Mouse (Mus musculus) MEL (cell line): ENCODE measurements around the gene Scaf4. TPM values are rescaled to one million over a fixed set of nuclear protein-coding genes. Genes with fewer than 3 reads are reported as not detected.

Experiments
- DNase-seq: peaks from one replicate; pipeline ENCODE4 v3.0.0; 2011; ENCODE audit warnings: low read depth, low spot score
- H3K27ac ChIP-seq: 2 replicates; pipeline ENCODE4 v1.5.1; 2012; ENCODE audit warnings: low read depth, mild to moderate bottlenecking, control low read depth, low read length, moderate library complexity; ENCODE audit not compliant: control insufficient read depth
- H3K27me3 ChIP-seq, 2 experiments: fragments of 150-350 bp in 1 of 2; sonication (generic) in 1 of 2; 2 replicates each; pipeline ENCODE4 v1.6.1; 2012; ENCODE audit warnings: low read length in 2 of 2, mild to moderate bottlenecking in 2 of 2, improper control_type of control experiment in 1 of 2, moderate library complexity in 1 of 2; ENCODE audit not compliant: insufficient read depth in 2 of 2, control insufficient read depth in 1 of 2
- H3K36me3 ChIP-seq, 2 experiments: 2 replicates each; pipeline ENCODE4 v1.6.1; 2012 to 2014; ENCODE audit warnings: low read length in 2 of 2, improper control_type of control experiment in 1 of 2, inconsistent platforms in 1 of 2, mild to moderate bottlenecking in 1 of 2; ENCODE audit not compliant: insufficient read depth in 2 of 2, control insufficient read depth in 1 of 2
- H3K4me1 ChIP-seq, 2 experiments: fragments of 150-350 bp in 1 of 2; sonication (generic) in 1 of 2; 2 replicates each; pipeline ENCODE4 v1.6.1; 2012; ENCODE audit warnings: low read length in 2 of 2, improper control_type of control experiment in 1 of 2, mild to moderate bottlenecking in 1 of 2; ENCODE audit not compliant: insufficient read depth in 2 of 2, control insufficient read depth in 1 of 2
- H3K4me3 ChIP-seq, 2 experiments: fragments of 150-350 bp in 1 of 2; sonication (generic) in 1 of 2; 2 replicates each; pipeline ENCODE4 v1.5.1; 2012; ENCODE audit warnings: low read depth in 2 of 2, low read length in 2 of 2, mild to moderate bottlenecking in 2 of 2, moderate library complexity in 2 of 2, control low read depth in 1 of 2, improper control_type of control experiment in 1 of 2; ENCODE audit not compliant: control insufficient read depth in 1 of 2, insufficient read depth in 1 of 2
- H3K79me2 ChIP-seq: 2 replicates; pipeline ENCODE4 v1.6.1; 2012; ENCODE audit warnings: mild to moderate bottlenecking, low read length, moderate library complexity; ENCODE audit not compliant: control insufficient read depth, poor library complexity, insufficient read depth
- H3K9ac ChIP-seq: 2 replicates; pipeline ENCODE4 v1.6.1; 2012; ENCODE audit warnings: low read depth, mild to moderate bottlenecking, control low read depth, low read length, moderate library complexity; ENCODE audit not compliant: control insufficient read depth, poor library complexity, severe bottlenecking
- H3K9me3 ChIP-seq: fragments of 150-350 bp; sonication (generic); replicated peaks from 2 replicates; pipeline ENCODE4 v1.6.1; 2012; ENCODE audit warnings: mild to moderate bottlenecking, low read length, improper control_type of control experiment, moderate library complexity; ENCODE audit not compliant: insufficient read depth
- CHD2 ChIP-seq: IDR thresholded peaks from 2 replicates; pipeline ENCODE4 v1.6.1; 2011; ENCODE audit warnings: low read length, improper control_type of control experiment
- E2F4 ChIP-seq: IDR thresholded peaks from 2 replicates; pipeline ENCODE4 v1.6.1; 2011; ENCODE audit warnings: low read depth, low read length, improper control_type of control experiment, borderline replicate concordance
- ELF1 ChIP-seq: IDR thresholded peaks from 2 replicates; pipeline ENCODE4 v1.6.1; 2014; ENCODE audit warnings: low read depth, mild to moderate bottlenecking, inconsistent platforms, low read length, improper control_type of control experiment, moderate library complexity
- ETS1 ChIP-seq: IDR thresholded peaks from 2 replicates; pipeline ENCODE4 v1.6.1; 2012; ENCODE audit warnings: low read depth, mild to moderate bottlenecking, inconsistent platforms, low read length, improper control_type of control experiment, moderate library complexity
- GABPA ChIP-seq: IDR thresholded peaks from 2 replicates; pipeline ENCODE4 v1.6.1; 2012; ENCODE audit warnings: low read depth, mild to moderate bottlenecking, inconsistent platforms, low read length, improper control_type of control experiment, moderate library complexity
- HCFC1 ChIP-seq: IDR thresholded peaks from 2 replicates; pipeline ENCODE4 v1.6.1; 2012; ENCODE audit warnings: low read depth, mild to moderate bottlenecking, inconsistent platforms, low read length, improper control_type of control experiment, moderate library complexity
- JUND ChIP-seq: IDR thresholded peaks from 2 replicates; pipeline ENCODE4 v1.6.1; 2011; ENCODE audit warnings: low read depth, mild to moderate bottlenecking, improper control_type of control experiment, low read length
- MAFK ChIP-seq: IDR thresholded peaks from 2 replicates; pipeline ENCODE4 v1.6.1; 2011; ENCODE audit warnings: low read depth, mild to moderate bottlenecking, low read length, improper control_type of control experiment, borderline replicate concordance
- MAX ChIP-seq: IDR thresholded peaks from 2 replicates; pipeline ENCODE4 v1.6.1; 2011; ENCODE audit warnings: low read length, improper control_type of control experiment
- MAZ ChIP-seq: IDR thresholded peaks from 2 replicates; pipeline ENCODE4 v1.6.1; 2012; ENCODE audit warnings: low read depth, mild to moderate bottlenecking, inconsistent platforms, low read length, improper control_type of control experiment
- MYB ChIP-seq: IDR thresholded peaks from 2 replicates; pipeline ENCODE4 v1.6.1; 2011; ENCODE audit warnings: mild to moderate bottlenecking, low read depth, low read length, improper control_type of control experiment
- MYC ChIP-seq: IDR thresholded peaks from 2 replicates; pipeline ENCODE4 v1.6.1; 2011; ENCODE audit warnings: low read depth, mild to moderate bottlenecking, low read length, improper control_type of control experiment, moderate library complexity
- NELFE ChIP-seq: IDR thresholded peaks from 2 replicates; pipeline ENCODE4 v1.6.1; 2011; ENCODE audit warnings: low read depth, low read length, improper control_type of control experiment
- POLR2AphosphoS5 ChIP-seq: IDR thresholded peaks from 2 replicates; pipeline ENCODE4 v1.6.1; 2012; ENCODE audit warnings: low read depth, borderline replicate concordance, mild to moderate bottlenecking, inconsistent platforms, low read length, moderate library complexity, mixed read lengths
- UBTF ChIP-seq: IDR thresholded peaks from 2 replicates; pipeline ENCODE4 v1.6.1; 2012; ENCODE audit warnings: low read depth, mild to moderate bottlenecking, inconsistent platforms, low read length, improper control_type of control experiment, moderate library complexity, borderline replicate concordance; ENCODE audit not compliant: insufficient read depth
- USF1 ChIP-seq: IDR thresholded peaks from 2 replicates; pipeline ENCODE4 v1.6.1; 2014; ENCODE audit warnings: low read depth, mild to moderate bottlenecking, inconsistent platforms, low read length, improper control_type of control experiment, moderate library complexity
- ZC3H11A ChIP-seq: IDR thresholded peaks from 2 replicates; pipeline ENCODE4 v1.6.1; 2012; ENCODE audit warnings: low read depth, mild to moderate bottlenecking, inconsistent platforms, low read length, improper control_type of control experiment
- ZMIZ1 ChIP-seq: IDR thresholded peaks from 2 replicates; pipeline ENCODE4 v1.6.1; 2012; ENCODE audit warnings: low read depth, mild to moderate bottlenecking, inconsistent platforms, low read length, improper control_type of control experiment, moderate library complexity
- polyA plus RNA-seq, 2 experiments: library from polyadenylated mRNA; stranded (reverse) in 1 of 2; unstranded in 1 of 2; fragments of >175 nt in 1 of 2; fragments of >200 nt in 1 of 2; gene quantifications; 2 replicates each; pipeline versions ENCODE4 v1.2.1 to v1.2.4; 2012; ENCODE audit warnings: low replicate concordance in 2 of 2, low read depth in 1 of 2; ENCODE audit not compliant: insufficient read length in 2 of 2, insufficient read depth in 1 of 2, missing spikeins in 1 of 2
- total RNA-seq: library from RNA; depleted of rRNA; stranded (reverse); fragments of 300-350 nt; gene quantifications from 2 replicates; pipeline ENCODE4 v1.2.3, GENCODE M21; 2012

Gene Scaf4
- total and polyA plus RNA-seq, 3 experiments: 12.3 to 56.2 TPM; not detected in 1

DNA sequence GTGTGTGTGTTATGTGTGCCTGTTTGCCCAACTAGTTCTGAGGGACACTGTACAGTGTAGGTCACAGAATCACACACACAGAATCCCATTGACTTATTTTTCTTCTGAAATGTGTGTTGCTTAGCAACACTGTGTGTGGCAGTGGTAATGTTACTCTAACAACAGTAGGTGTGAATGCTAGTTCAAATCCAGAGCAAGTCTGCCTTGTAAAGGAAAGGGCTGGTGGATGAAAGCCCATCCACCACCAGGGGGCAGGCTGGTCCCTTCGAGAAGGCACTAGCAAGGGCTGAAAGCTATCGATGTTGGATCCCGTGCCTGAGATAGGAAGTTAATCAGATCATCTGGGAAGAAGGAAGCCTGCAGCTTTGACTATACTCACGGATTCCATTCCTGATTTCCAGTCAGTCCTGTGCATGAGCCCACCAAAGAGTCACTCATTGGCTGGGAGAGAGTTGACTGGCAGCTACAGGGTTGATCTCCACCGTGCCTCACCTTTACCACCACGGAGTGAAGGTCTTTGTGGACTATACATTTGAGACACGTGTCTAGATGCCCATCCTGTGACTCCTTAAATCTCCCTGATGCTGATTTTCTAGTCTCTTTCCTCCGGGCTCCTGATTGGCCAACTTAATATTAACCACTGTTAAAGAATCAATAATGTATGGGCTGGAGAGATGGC, 38.7 kb upstream of the Scaf4 start (continued):
- no peak for TF ChIP-seq MYC
- TF ChIP-seq MAX: no peak
- no peak for TF ChIP-seq MAZ
- no peak for TF ChIP-seq ETS1
- TF ChIP-seq NELFE: no peak
- TF ChIP-seq ZMIZ1: no peak
- TF ChIP-seq ZC3H11A: peak; percentile 26; the same call in 1 of the 2 replicates
- TF ChIP-seq JUND: no peak
- TF ChIP-seq ELF1: no peak

GRCm38 (mm10) chr16:90319321-90319720, 35.0 kb upstream of the Scaf4 start:
- no peaks in the 10 kb centered on the region; a peak in 1 of 4 replicates for H3K27me3 ChIP-seq
- H3K36me3 ChIP-seq: no peaks in the 10 kb centered on the region
- no peak overlapping the region for H3K4me3 ChIP-seq
- H3K9ac ChIP-seq: no peak overlapping the region
- TF ChIP-seq CHD2 (no peak), UBTF (no peak), POLR2AphosphoS5 (no peak), ZC3H11A (no peak), MAX (no peak), GABPA (no peak), E2F4 (no peak), NELFE (no peak), MAFK (no peak), MYB (no peak), HCFC1 (no peak), USF1 (no peak)
- DNase-seq: no peak
- no peaks in the 10 kb centered on the region for H3K4me1 ChIP-seq
- H3K79me2 ChIP-seq: no peaks in the 10 kb centered on the region
- H3K27ac ChIP-seq: no peak overlapping the region
- H3K9me3 ChIP-seq: no peaks in the 10 kb centered on the region
